Mouse (Mus musculus) liver, embryonic 13.5 days (tissue): ENCODE data around the gene Casd1. TPM values are rescaled to one million over a fixed set of nuclear protein-coding genes. Genes with fewer than 3 reads are reported as not detected.
"Not testable (repeated sequence)": the region's sequence is repeated elsewhere in the genome, so short reads cannot be mapped to it uniquely, and the experiment has no call there.

Source experiments
- ATAC-seq: fragments of 200-750 bp; cut with Nextera tagmentation; 2 replicates; pipeline ENCODE4 v1.8.0; 2017; ENCODE audit warnings: low read depth, mild to moderate bottlenecking, moderate number of reproducible peaks, moderate library complexity
- DNase-seq: peaks from one replicate; pipeline ENCODE4 v3.0.0; 2022
- H3K27ac ChIP-seq: fragments of 300-500 bp; sonication (generic); 2 replicates; pipeline ENCODE4 v1.5.1; 2015; ENCODE audit warnings: moderate library complexity, mild to moderate bottlenecking, inconsistent platforms
- H3K27me3 ChIP-seq: fragments of 300-500 bp; sonication (generic); 2 replicates; pipeline ENCODE4 v1.6.1; 2015; ENCODE audit warnings: mild to moderate bottlenecking, inconsistent platforms
- H3K36me3 ChIP-seq: fragments of 300-500 bp; sonication (generic); 2 replicates; pipeline ENCODE4 v1.6.1; 2015; ENCODE audit warnings: mild to moderate bottlenecking, inconsistent platforms
- H3K4me1 ChIP-seq: fragments of 300-500 bp; sonication (generic); replicated peaks from 2 replicates; pipeline ENCODE4 v1.6.1; 2015; ENCODE audit warnings: inconsistent platforms
- H3K4me2 ChIP-seq: fragments of 300-500 bp; sonication (generic); 2 replicates; pipeline ENCODE4 v1.6.1; 2015; ENCODE audit warnings: inconsistent platforms, mild to moderate bottlenecking, moderate library complexity
- H3K4me3 ChIP-seq: fragments of 300-500 bp; sonication (generic); replicated peaks from 2 replicates; pipeline ENCODE4 v1.5.1; 2015; ENCODE audit warnings: mild to moderate bottlenecking, inconsistent platforms
- H3K9ac ChIP-seq: fragments of 300-500 bp; sonication (generic); 2 replicates; pipeline ENCODE4 v1.6.1; 2015; ENCODE audit warnings: mild to moderate bottlenecking, inconsistent platforms
- H3K9me3 ChIP-seq: fragments of 300-500 bp; sonication (generic); replicated peaks from 2 replicates; pipeline ENCODE4 v1.6.1; 2016; ENCODE audit warnings: inconsistent platforms
- WGBS: fragments of 180-500 bp; shearing (Covaris S2); methylation state at CpG from one replicate; pipeline ENCODE4 v1.1.7; 2015; ENCODE audit not compliant: insufficient replicate concordance; 5-methylcytosine and 5-hydroxymethylcytosine counted together
- polyA plus RNA-seq: library from polyadenylated mRNA; unstranded; fragments of >200 nt; fragmentation: Nextera tagmentation; extraction: Ambion mirVana; gene quantifications from 2 replicates; pipeline ENCODE4 v1.2.1, GENCODE M21; 2015

Gene Casd1
- polyA plus RNA-seq, 1 experiment from 2014 or later, result 7.7 TPM

DNA sequence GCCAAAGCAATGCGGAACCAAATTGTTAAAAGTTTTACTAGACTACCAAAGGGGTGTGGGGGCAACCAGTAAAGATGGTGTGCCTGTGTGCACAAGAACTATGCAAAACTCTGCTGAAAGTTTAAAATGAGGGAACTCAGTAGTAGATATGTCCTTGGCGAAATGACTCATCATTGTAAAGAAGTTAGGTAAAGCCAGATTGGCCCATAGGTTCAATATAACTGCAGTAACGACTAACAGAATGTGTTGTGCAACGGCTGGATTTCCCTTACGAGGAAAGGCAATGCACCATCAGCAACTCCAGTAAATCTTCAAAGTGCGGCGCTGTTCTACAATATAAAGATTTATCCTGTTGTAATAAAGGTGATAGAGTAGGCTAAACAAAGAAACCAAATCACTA, 11.8 kb downstream of the Casd1 start:
- WGBS, result 83% methylated on average over 7 of the region's 7 CpGs
- H3K9me3 ChIP-seq, result no peaks in the 10 kb centered on the region
- no peak for ATAC-seq

DNA sequence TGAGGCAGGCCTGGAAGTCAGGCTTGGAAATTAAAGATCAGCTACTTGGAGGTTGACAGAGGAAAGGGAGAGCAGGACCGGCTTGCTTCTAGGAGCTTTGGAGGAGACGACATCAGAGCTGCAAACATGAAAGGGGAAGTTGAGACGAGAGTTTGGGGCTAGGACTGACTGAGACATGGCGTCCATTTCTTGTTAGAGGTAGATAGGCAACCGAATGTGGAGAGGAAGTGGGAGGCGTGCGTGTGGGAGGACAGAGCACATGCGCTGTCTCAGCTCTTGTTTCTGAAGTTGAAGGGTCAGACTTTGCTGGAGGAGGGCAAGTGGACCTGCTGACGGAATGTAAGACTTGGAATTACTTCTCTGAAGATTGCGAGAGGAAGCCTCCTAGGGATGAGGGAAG, 17.3 kb downstream of the Casd1 start:
- Histone ChIP-seq H3K9ac (no peak overlapping the region), H3K4me1 (no peaks in the 10 kb centered on the region), H3K4me3 (no peak overlapping the region), H3K27me3 (no peaks in the 10 kb centered on the region), H3K27ac (no peak overlapping the region), H3K9me3 (no peaks in the 10 kb centered on the region), H3K36me3 (peaks cover 12% of the 10 kb centered on the region), H3K4me2 (no peak overlapping the region)
- 46% methylated on average over 10 of the region's 10 CpGs for WGBS
- ATAC-seq (no peak), DNase-seq (no peak)

More for the DNA sequence above, 11.8 kb downstream of the Casd1 start:
- Histone ChIP-seq H3K27me3 (no peaks in the 10 kb centered on the region), H3K4me2 (no peak overlapping the region), H3K36me3 (peaks cover 15% of the 10 kb centered on the region), H3K4me1 (peaks cover 4% of the 10 kb centered on the region; the same call in 1 of the 2 replicates), H3K4me3 (no peak overlapping the region), H3K9ac (no peak overlapping the region), H3K27ac (no peak overlapping the region)
- DNase-seq, result no peak

DNA sequence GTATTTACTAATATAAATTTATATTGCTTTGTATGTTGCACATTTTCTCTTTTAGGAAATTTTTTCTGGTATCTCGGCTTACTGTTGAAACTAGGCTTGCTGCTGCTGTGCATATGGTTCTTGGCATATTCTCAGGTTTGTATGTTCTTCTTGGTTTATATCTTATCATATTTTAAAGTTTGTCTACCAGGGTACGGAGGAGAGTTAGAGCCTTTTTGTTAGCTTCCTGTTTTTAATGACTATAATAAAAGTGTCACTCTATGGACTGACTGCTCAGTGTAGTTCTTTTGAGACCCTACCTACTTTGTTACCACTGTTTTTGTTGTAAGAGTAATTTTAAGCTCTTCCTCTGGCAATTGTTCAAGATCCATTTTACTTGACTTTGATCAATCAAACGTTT, 30.8 kb downstream of the Casd1 start:
- Histone ChIP-seq H3K4me1 (peaks cover 5% of the 10 kb centered on the region; the same call in 1 of the 2 replicates), H3K27me3 (no peaks in the 10 kb centered on the region), H3K4me3 (no peak overlapping the region), H3K9me3 (no peaks in the 10 kb centered on the region), H3K27ac (no peak overlapping the region), H3K36me3 (peaks cover 3% of the 10 kb centered on the region; the same call in 1 of the 2 replicates), H3K9ac (no peak overlapping the region), H3K4me2 (no peak overlapping the region)
- 60% methylated on average over 3 of the region's 3 CpGs for WGBS
- DNase-seq, result no peak
- no peak for ATAC-seq

DNA sequence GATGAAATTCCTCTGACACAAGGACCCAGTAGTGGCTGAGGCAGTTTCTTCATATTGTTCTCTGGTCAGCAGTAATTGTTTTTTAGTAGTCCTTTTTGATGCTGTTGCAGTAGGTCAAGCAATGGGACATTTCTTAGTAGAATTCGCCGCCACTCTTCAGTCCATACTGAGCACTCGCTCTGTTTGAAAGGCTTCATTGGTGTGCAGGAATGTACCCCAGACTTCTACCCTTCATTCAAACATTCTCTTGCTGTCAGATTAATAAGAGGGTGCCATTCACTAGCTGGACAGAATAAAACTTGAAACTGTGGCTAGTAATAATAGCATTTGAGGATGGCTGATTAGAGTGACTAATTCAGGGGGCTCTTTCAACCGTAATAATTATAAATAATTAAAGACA, 32.5 kb downstream of the Casd1 start:
- 82% methylated on average over 4 of the region's 4 CpGs for WGBS
- ATAC-seq, result no peak
- no peak for DNase-seq
- Histone ChIP-seq H3K4me2 (no peak overlapping the region), H3K4me3 (no peak overlapping the region), H3K27me3 (no peaks in the 10 kb centered on the region), H3K4me1 (peaks cover 5% of the 10 kb centered on the region; the same call in 1 of the 2 replicates), H3K9me3 (no peaks in the 10 kb centered on the region), H3K9ac (no peak overlapping the region), H3K27ac (no peak overlapping the region; the same call in 1 of the 2 replicates), H3K36me3 (peaks cover 7% of the 10 kb centered on the region; the same call in 1 of the 2 replicates)

DNA sequence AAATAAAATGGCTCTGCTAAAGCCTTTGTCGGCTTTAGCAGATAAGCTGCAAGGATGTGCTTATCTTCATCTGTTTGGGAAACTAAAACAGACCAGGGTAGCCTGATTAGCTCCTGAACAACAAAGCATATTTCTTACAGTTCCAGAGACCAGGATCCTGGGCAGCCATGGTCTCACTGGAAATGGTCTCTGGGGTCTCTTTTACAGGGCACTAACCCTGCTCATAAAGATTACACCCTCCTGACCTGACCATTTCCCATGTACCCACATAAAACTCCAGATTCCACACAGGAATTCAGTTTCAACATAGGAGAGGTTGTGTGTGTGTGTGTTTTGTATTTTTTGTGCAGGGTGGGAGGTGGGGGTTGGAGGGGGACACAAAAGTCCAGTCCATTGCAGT, 34.2 kb downstream of the Casd1 start:
- Histone ChIP-seq H3K27me3 (no peaks in the 10 kb centered on the region), H3K27ac (no peak overlapping the region), H3K9me3 (no peaks in the 10 kb centered on the region), H3K9ac (no peak overlapping the region), H3K4me1 (peaks cover 5% of the 10 kb centered on the region; the same call in 1 of the 2 replicates), H3K4me3 (no peak overlapping the region), H3K36me3 (0 out of 2 replicates have a peak, but pooled peaks cover 4% of the 10 kb centered on the region), H3K4me2 (no peak overlapping the region)
- DNase-seq, result no peak
- 37% methylated on average over 1 of the region's 1 CpGs for WGBS
- ATAC-seq, result no peak

DNA sequence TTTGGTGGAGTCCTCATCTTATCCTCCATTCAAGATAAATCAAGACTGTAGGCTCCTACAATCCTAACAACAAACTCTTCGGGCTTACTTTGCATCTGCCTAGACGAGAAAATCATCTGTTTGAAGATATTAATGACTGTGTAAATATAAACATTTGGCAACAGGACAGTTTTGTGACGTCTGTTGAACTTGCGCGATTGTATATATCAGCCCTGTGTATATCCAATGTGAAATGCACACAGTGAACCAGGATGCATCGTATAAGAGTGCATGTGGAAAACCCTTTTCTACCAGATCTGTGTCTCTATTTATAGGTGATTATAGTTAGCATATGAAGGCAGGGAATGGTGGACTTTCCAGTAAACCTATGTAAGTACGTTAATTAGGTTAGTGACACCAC, 41.4 kb downstream of the Casd1 start:
- Histone ChIP-seq H3K4me2 (no peak overlapping the region), H3K4me3 (no peak overlapping the region), H3K9ac (no peak overlapping the region), H3K36me3 (peaks cover 14% of the 10 kb centered on the region), H3K27me3 (no peaks in the 10 kb centered on the region), H3K4me1 (no peaks in the 10 kb centered on the region), H3K27ac (no peak overlapping the region), H3K9me3 (no peaks in the 10 kb centered on the region)
- WGBS, result 80% methylated on average over 7 of the region's 7 CpGs
- ATAC-seq, result no peak
- no peak for DNase-seq

DNA sequence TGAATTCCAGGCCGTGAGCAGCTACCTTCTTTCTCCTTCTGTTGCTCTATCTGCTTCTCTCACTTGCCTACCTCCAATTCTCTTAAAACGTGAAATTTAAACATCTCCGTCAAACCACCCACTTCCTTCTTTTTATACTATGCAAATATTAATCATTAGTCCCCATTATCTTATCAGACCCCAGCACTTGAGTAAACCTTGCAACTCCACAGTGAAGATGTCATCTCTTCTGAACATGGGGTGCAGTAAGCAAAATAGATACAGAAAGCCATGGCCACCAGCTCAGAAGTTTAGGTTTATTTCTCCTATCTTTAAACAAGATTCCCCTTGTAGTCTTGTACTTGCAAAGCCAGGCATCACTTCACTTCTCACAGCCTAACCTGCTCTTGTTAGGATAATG, 46.7 kb downstream of the Casd1 start:
- Histone ChIP-seq H3K27me3 (no peaks in the 10 kb centered on the region), H3K36me3 (peaks cover 1% of the 10 kb centered on the region), H3K4me1 (no peaks in the 10 kb centered on the region), H3K4me3 (no peak overlapping the region), H3K9me3 (no peaks in the 10 kb centered on the region), H3K27ac (no peak overlapping the region), H3K4me2 (no peak overlapping the region), H3K9ac (no peak overlapping the region)
- ATAC-seq (no peak), DNase-seq (no peak)
- WGBS, result 24% methylated on average over 3 of the region's 3 CpGs

DNA sequence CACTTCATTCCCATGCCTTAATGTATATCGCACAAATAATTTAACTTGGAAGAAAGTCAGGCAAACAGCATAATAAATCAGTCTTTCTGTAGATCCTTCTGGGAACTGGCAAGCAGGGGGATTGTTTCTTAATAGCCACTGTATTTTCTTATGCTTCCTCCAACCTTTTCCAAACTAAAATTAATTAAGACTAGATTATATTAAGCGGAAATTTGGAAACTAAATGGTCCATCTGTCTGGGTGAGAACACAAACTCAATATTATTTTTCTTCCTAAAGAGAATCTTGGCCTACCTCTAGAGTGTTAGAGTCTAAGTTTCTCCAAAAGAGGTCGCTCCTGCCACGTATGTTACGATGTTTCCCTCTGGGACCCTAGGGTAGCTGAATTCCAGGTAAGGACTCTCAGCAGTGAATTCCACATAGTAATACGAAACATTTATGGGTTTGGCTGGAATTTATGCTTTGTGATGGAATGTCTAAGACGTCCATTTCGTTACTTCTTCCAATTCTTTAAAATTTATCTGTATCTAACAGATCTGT, 52.0 kb downstream of the Casd1 start:
- Histone ChIP-seq H3K27ac (no peak overlapping the region), H3K4me1 (no peaks in the 10 kb centered on the region), H3K9ac (no peak overlapping the region), H3K4me2 (no peak overlapping the region), H3K4me3 (no peak overlapping the region), H3K27me3 (no peaks in the 10 kb centered on the region), H3K9me3 (no peaks in the 10 kb centered on the region), H3K36me3 (no peaks in the 10 kb centered on the region)
- ATAC-seq (no peak), DNase-seq (no peak)
- 74% methylated on average over 8 of the region's 8 CpGs for WGBS

DNA sequence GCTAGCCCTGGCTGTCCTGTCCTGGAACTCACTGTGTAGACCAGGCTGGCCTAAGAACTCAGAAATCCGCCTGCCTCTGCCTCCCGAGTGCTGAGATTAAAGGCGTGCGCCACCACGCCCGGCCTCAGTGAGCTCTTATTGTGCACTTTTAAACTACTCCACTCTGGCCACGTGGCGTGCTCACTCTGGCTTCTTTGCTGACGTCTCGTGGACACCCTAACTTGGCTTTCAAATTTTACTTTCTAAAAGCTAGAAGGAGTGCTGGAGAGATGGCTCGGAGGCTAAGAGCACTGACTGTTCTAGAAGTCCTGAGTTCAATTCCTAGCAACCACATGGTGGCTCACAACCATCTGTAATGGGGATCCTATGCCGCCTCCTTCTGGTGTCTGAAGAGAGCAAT, 53.1 kb downstream of the Casd1 start:
- H3K9ac ChIP-seq, H3K27me3 ChIP-seq, H3K36me3 ChIP-seq, H3K4me3 ChIP-seq, ATAC-seq, H3K9me3 ChIP-seq, H3K27ac ChIP-seq, H3K4me2 ChIP-seq, DNase-seq, H3K4me1 ChIP-seq: not testable (repeated sequence)
- 83% methylated on average over 12 of the region's 12 CpGs for WGBS

DNA sequence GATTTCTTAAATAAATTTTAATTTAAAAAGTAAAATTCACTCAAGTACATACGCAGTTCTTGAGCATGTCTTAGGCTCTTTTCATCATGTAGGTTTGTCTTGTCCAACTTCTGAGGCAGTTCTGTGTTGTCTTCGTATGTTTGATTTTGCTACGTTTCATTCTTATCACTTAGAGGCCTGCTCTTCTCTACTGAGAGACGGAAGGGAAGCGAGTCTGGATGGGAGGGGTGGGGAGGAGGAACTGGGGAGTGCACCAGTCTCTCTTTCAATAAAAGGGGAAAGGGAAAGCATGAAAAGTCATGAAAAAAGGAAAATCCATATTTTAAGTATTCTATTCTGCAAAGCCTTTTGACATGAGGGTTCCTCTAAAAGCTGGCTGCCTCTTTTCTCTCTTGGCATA, 54.8 kb downstream of the Casd1 start:
- Histone ChIP-seq H3K27ac (no peak overlapping the region), H3K4me2 (no peak overlapping the region), H3K9me3 (no peaks in the 10 kb centered on the region), H3K27me3 (no peaks in the 10 kb centered on the region), H3K4me3 (no peak overlapping the region), H3K9ac (no peak overlapping the region), H3K4me1 (no peaks in the 10 kb centered on the region), H3K36me3 (no peaks in the 10 kb centered on the region)
- WGBS, result 26% methylated on average over 5 of the region's 5 CpGs
- DNase-seq (no peak), ATAC-seq (no peak)

DNA sequence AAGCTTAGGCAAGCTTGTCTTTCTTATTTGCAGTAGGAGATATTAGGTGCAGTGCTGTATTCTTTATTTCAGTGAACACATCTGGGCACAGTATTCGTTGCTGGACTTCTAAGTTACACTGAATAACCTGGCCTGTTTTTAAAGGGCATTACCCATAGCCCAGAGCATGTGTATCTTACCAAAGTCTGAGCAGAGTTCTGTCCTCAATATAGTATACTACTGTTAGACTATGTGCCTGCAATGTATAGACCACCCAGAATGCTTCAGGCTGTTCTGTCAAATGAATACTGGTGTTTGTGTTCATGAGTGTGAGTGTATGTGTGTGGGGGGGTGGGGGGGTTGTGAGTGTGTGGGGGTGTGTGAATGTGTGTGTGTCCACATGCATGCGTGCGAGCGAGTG, 55.3 kb downstream of the Casd1 start:
- H3K4me3 ChIP-seq, result no peak overlapping the region
- ATAC-seq, result no peak
- WGBS, result 80% methylated on average over 4 of the region's 4 CpGs

DNA sequence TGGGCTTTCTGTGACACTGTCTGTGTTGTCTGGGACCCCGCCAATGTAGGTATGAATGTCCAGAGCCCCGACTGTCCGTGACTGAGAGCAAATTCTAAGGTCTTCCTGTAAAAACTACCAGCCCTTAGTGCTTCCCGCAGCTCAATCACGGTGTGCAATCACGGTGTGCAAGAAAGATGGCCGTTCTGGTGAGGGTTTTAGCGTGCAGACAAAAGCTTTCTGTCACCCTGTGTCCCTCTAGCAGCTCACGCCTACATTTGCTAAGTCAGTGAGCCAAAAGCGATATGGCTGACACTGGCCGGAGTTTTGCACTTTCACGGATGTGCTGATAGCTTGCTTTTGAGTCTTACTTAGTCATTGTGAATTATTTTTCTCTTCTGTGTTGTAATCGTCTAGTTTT, 58.2 kb downstream of the Casd1 start:
- Histone ChIP-seq H3K27ac (no peak overlapping the region), H3K4me3 (no peak overlapping the region), H3K9me3 (no peaks in the 10 kb centered on the region), H3K36me3 (no peaks in the 10 kb centered on the region), H3K9ac (no peak overlapping the region), H3K27me3 (no peaks in the 10 kb centered on the region), H3K4me1 (no peaks in the 10 kb centered on the region), H3K4me2 (no peak overlapping the region)
- WGBS, result 69% methylated on average over 13 of the region's 13 CpGs
- no peak for DNase-seq
- ATAC-seq, result no peak

More for the DNA sequence above, 55.3 kb downstream of the Casd1 start:
- no peaks in the 10 kb centered on the region for H3K9me3 ChIP-seq
- H3K4me1 ChIP-seq, result no peaks in the 10 kb centered on the region
- H3K27ac ChIP-seq, result no peak overlapping the region
- H3K36me3 ChIP-seq, result no peaks in the 10 kb centered on the region
- H3K4me2 ChIP-seq, result no peak overlapping the region
- no peak overlapping the region for H3K9ac ChIP-seq
- DNase-seq, result no peak
- H3K27me3 ChIP-seq, result no peaks in the 10 kb centered on the region
